Mouse (Mus musculus): ENCODE measurements at regions not wholly inside any gene's neighbourhood (a gene's known extent, or its start where the extent isn't known, plus 50 kb on each side); places are given as distances from the start of the nearest gene placed in this dataset.

DNA sequence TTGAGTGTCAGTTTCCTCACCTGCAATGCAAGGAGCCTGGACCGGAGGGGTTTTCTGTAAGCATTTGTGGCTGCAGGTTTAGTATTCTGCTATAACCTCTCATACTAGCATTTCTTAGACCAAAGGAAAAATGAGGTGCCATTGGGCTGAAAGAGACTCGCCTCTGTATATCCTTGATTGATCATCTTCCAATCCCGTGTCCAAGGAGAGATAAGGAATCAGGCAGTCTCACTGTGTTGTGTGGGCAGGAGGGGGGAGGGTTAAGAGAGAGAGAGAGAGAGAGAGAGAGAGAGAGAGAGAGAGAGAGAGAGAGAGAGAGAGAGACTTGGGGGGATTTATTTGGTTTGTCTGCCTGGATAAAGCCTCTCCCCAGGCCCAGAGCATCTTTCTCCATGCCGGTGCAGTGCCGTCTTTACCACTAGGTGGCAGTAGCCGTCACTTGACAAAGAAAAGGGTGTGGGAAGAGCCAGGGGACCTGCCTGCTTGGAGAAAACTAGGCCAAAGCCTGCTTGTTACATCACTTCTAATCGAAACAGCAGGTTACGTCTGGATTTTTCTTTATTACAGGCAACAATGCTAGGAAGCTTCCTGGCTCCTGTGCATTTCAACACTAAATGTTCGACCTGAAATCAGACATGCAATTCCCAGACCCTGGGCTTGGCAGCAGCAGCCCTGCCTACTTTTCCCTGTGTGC, 56.1 kb upstream of the Ces5a start:
- DNase-seq (ENCODE audit: low read depth, low spot score) = peak; percentile 80

DNA sequence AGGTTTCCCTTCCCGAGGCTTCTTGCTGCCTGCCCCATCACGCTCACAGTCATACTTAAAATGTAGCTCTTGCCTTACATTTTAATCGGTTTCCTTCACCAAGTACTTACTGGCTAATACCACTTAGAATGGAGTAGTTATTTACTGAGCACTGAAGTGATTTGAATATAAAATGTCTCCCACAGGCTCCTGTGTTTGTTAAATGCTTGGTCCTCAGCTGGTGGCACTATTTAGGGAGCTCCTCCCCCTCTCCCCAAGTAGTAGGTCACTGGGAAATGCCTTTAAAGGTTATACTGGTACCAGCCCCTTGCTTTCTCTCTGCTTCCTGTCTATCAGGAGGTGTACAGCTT, 56.6 kb upstream of the Ces5a start:
- no peak for DNase-seq (ENCODE audit: low read depth, low spot score)

DNA sequence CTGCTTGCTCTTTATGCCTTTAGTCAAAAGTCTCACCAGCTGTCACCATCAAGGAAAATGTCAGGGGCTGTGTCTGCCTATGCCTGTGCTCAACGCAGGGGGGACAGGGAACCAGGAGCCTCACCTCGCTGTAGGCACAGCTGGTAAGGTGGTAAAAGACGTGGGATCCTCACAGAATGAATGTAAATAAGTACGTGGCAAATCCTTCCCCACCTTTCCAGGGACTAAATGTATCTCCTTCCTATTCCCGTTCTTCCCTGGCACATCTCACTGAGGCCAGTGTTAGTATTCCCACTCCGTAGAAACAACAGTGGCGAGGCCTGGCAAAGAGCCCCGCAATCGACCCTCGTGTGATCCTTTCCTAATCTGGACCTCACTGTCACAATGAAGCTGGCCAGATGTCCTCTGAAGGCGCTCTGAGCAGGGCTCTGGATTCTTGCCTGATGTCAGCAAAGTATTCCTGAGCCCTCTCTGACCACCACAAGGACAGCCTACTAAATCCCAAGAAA, 63.0 kb upstream of the Ces5a start:
- no peak for DNase-seq (ENCODE audit: low read depth, low spot score)

DNA sequence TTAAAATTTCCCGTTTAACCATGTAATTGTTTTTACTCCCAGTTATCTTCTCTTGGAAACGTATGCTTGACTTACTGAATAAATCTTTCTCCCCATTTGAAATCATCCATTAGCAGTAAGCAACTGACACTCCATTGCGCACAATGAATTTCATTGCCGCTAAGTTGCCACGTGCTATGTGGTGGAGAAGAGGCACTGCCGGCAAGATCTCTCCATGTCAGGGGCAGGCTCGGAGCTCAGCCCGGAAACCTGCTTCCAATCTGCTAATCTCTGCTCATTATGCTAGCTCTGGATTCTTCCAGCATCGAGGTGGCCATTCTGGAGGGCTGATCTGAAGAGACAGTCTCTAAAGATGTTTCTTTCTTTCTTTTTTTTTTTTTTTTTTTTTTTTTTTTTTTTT, 63.7 kb upstream of the Ces5a start:
- no peak for DNase-seq (ENCODE audit: low read depth, low spot score)

DNA sequence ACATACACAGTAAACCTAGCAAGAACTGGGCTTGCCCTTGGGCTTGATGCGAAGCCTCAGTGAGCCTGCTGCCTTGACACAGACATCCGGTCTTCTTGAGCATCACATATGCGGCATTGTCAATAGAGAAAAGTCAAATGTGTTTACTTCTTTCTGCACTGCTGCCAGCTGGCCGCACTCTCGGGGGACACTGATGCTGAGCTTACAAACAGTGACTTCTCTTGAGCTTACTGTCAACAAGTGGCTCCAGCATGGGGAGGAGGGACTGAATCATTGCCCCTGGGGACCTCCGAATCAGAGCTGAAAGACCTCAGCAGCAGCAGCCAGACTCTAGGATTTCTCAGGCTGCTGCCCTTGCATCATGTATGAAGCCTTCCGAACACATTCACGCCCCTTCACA, 64.1 kb upstream of the Ces5a start:
- DNase-seq (ENCODE audit: low read depth, low spot score) = no peak

DNA sequence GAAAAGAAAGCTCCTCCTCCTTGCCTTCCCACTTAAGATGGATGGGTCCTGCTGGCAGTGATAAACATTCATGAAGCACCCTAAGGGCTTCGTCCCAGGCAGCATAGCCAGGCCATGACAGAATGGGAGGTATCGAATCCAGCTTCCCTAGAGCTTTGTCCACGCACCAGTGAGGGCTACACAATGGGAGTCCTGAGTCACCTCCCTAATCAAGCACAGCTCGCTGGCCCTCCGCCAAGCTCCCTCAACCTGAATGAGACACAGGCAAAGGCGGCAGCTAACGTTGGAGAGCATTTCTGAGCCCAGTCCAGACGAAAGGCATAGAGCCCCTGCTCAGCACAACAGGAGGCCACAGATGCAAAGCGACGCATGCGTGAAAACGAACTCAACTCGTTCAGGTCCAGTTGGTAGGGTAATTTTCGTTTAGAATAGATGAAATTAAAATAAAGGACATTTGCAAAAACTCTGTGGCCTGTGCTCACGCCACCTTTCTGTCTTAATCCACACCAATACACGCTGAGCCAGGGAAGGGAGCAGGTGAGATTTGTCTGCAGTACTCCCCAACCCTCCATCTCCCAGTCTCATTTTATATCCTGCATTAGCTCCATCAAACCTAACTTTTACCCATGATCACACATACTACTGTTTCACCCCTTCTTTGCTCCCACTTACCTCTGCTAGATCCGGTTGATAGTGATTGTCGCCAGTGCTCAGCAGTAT, 91.3 kb upstream of the Ces5a start:
- no peak for DNase-seq (ENCODE audit: low read depth, low spot score)

DNA sequence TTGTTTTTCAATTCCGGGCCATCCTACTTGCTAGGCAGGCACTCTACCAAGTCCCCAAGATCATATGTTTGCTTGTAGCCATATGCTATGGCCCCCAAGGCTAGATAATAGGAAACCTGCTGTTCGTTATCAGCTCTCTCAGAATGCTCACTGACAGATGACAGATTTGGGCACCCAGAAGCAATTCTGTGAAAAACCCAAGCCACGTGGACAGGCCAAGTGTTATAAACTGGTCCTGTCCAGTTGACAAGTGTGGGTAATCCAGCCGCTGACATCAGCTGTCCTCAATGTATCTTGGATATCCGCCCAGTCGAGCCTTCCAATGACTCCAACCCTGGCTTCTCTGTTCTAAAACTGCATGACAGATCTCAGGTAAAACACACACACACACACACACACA, 92.0 kb upstream of the Ces5a start:
- no peak for DNase-seq (ENCODE audit: low read depth, low spot score)

DNA sequence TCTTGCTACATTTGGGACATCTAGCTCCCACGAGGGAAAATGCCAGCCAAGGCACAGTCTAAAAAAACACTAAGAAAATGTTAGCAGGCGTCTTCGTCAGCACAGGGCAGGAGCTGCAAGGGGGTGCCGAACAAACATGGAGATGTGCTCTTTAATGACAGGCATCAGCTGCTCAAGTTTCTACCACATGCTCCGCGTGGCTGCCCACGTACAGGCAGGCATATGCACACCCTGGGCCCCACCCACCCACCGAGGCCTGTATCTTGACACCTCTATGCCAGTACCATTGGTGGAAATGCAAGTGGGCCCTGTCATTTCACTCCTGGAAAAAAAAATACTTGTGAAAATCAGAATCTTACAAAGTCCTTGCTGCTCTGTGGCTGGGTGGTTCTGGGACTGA, 97.3 kb upstream of the Ces5a start:
- no peak for DNase-seq (ENCODE audit: low read depth, low spot score)

DNA sequence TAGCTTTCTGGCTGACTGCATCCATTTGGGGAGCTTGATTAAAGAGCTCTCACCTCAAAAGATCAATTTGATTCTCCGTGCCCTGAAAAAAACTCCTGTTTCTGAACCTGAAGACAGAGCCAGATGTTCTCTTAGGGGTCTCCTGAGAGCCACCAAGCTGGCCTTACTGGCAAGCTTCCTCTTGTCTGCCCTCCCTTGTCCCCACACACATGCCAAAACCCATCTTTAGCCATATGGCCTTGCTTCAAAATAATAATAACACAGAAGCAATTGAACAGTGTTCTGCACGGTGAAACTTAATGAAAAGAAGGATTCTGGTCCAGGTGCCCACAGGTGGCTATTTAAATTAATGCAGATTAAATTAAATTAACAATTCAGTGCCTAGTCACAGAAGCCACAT, 107.1 kb upstream of the Ces5a start:
- no peak for DNase-seq (ENCODE audit: low read depth, low spot score)

DNA sequence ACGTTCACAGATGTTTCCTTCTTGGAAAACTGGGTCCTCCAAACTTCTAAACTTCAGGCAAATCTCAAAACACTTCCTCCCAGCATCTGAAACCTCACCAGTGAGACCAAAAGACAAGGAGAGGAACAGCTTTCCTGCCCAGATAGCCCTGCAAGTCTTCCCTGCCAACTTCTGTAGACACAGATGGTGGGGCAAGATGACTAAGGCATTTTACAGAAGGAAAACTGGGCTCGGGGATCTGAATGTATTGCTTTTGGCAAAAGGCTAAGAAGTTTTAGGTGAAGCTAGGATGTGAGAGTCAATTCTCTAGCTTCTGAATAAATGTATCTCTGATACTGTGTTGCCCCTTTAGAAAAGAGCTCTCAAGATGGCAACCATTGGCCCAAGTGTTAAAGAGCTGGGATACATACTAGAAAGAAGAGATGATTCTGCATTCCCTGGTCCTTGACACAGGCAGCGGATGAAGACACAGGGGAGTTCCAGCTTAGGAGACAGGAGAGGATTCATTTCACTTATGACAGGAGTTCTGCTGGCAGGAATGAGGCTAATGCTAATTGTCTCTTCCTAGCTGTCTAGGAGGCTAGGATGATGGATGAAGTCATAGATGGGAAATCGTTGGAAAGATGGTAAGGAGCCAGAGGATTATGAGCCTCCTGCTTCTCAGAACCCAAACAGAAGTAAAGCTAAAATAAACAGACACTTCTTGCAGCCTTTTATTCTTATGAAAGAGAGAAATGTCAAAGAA, 108.0 kb upstream of the Ces5a start:
- DNase-seq (ENCODE audit: low read depth, low spot score) = no peak

DNA sequence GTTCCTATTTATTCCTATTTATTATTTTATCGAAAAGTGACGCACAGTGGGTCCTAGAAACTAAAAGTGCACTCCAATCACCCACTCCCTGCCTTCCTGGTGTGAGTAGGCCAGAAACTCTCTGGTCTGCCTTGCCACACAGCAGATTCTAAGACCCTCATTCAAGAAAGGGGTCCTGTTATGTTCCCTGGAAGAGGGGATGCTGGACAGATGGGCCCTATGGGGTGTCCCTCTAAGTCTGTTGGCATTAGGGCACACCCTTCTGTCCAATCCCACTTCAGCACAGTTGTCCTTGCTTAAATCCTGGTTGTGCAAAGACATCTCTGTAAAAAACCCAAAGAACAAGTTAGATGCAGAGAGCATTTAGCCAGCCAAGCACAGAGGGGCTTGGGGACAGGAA, 117.8 kb upstream of the Ces5a start:
- no peak for DNase-seq (ENCODE audit: low read depth, low spot score)

DNA sequence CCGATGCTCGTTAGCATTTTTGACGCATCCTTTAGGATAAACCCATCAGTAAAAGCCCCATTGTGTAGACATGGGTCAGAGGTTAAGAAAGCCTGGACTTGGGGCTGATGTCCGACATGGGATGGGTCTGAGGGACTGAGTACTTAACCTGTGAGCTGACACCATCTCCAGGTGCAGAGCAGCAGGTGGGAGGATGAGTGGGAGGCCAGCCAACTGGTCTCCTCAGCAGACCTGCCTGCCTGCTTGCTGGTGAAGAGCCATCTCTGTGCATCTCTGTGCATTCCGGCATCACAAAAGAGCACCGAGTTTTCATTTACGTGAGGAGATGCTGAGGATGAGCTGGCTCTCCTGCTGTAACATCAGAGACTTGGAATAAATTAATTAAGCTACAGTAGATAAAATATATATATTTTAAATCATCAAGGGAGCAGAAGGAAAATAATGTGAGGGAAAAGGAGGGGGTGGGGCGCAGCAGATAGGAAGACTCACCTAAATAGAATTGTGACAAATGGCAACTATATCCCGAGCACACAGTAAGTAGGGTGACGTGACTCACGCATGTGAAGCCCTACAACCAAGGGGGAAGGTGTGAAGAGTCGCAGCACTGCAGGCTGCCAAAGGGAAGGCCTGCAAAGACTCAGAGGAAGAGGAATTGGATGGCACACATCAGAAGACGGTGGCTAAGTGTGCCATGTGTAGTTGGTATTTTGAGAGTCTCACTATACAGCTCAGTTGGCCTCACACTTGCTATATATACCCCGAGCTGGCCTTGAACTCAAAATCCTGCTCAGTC, 118.5 kb upstream of the Ces5a start:
- DNase-seq (ENCODE audit: low read depth, low spot score) = no peak

DNA sequence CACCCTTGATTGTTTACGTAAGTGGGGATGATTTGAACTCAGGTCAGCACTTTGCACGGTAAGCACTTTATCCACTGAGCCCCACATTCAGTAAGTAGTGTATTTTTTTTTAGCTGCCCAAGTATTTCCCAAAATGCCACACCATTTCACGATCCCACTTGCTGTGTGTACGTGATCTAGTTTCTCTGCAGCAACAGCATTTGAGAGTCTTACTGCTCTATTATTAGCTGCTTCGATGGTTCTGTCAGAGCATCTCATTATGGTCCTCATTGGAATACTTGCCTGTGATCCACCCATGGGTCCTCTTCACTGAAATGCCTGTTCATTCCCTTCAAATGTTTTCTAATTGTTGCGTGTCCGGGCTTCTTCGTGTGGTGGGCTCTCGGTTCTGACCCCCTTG, 120.1 kb upstream of the Ces5a start:
- no peak for DNase-seq (ENCODE audit: low read depth, low spot score)

DNA sequence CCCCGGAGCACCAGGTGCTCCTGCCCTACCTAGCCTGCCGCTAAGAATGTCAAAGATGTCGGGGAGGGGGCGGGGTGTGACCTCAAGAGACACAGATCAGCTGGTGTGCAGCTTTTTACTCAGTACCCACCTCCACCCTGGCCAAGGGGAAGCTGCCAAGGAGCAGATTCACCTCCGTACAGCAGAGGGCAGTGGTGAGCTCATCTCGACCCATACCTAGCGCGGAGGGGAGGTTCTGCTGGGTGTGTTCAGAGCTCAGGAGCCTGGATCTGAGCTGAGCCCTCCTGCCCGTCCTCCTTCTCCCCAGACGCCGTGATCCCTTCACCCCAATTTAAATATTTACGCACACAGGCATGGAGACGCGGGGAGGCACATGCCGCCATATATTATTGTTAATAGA, 126.1 kb upstream of the Ces5a start:
- DNase-seq (ENCODE audit: low read depth, low spot score) = peak; percentile 60

DNA sequence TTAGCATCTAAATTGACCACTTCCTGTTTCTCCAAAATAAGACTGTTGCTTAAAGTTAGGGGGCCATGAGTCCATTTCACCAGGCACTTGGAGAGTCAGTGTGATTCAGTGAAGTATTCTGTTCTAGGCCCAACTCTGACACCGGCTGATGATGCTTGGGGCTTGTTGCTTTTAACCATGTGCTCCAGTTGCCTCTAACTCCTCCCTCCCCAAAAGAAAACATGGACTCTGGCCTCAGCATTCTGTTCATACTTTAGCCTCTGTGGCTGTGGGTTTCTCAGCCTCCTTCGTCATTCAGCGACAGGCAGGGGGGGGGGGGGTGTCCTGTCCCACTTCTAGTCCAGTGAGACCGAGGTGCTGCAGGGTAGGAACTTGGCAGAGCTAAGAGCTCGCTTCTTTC, 126.6 kb upstream of the Ces5a start:
- DNase-seq (ENCODE audit: low read depth, low spot score) = no peak

DNA sequence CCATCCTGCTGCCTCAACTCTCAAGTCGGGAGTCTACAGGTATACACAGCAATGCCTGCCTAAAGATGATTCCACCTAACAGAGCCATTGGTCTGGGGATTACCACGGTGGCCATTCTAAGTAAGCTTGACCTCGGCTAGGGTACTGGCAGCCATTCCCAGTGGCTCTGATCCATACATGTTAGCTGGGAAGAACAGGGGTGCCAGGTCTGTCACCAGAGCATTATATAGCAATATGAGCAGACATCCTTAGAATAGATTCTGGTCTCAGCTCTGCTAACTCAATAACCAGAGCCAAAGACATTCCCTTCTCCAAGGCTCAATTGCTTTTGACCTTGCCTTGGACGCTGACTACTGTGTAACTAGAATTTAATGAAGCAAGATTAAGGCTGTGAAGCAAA, 128.2 kb upstream of the Ces5a start:
- DNase-seq (ENCODE audit: low read depth, low spot score) = no peak

DNA sequence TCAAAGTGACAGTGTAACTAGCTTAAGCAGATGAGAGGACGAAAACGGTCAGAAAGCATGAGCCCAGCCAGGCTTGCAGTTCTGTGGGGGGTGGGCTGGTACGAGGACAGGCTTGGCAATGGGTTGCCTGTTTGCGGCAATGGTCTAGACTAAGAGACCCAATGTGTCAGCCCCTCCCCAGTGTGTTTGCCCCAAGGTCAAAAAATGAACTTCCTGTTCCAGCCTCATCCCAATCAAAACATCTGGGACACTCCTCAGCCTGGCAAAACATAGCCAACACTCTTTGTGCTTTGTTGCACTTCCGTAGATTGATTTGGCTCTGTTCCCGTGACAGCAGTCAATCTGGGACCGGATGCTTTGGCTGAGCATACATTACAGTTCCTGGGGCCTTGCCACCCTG, 132.7 kb upstream of the Ces5a start:
- DNase-seq (ENCODE audit: low read depth, low spot score) = no peak

DNA sequence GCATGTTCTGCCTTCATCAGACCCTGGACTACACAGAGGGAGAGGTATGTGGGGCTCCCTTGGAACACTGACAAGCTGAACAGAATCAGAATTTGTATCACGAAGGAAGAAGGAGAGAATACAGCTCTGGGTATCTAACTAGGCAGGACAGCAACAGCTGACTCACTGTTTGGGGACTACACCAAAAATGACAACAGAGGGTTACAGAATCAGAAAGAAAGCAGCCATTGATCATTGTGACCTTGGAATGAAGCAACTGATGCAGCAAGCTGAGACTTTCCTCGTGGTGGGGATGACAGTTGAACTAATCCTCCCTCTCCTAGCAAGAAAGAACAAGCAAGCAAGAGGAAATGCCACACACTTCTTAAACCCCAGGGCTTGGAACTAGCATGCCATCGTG, 135.0 kb upstream of the Gnao1 start:
- DNase-seq (ENCODE audit: low read depth, low spot score) = no peak

DNA sequence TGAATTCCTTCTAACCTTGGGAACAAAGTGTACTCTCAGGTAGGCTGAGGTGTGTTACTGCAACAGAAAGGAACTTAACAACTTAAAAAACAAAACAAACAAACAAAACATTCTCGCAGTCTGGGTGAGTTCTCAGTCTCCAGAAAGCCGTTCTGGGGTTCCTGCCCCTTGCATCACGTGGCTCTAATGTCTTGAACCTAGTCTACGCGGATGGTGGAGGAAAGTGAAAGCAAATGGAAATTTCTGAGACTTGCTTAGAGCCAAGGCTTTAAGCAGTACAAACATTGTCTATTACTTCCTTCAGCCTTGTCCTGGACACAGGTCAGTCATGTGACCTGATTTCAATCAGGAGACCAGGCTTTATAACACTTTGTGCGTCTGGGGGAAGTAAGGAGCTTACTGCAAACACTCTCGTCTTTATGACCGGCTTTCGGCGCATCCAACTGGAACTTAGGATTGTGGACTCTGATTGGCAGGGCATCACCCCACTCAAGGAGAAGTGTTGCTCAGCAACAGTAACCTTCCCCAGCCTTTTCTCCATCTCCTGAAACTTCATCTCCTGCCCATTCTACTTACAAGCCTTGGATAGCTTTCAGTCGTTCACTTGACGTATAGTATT, 125.9 kb upstream of the Gnao1 start:
- no peak for DNase-seq (ENCODE audit: low read depth, low spot score)

DNA sequence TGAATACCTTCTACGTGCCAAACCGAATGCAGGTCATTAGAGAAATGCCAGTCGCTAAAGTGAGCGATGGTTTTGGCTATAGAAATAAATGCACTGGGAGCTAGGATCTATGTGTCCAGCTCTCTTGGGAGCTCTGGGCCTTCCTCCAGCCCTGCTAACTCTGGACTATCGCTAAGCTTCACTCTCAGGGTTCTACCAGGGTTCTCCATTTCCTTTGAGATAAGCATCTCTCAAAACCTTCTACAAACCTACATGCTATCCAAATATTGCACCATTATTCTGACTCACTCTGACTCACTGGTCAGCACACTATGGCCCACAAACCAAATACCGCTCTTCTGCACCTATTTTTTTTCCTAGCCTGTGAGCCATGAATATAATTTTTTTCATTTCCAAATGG, 125.4 kb upstream of the Gnao1 start:
- DNase-seq (ENCODE audit: low read depth, low spot score) = no peak

DNA sequence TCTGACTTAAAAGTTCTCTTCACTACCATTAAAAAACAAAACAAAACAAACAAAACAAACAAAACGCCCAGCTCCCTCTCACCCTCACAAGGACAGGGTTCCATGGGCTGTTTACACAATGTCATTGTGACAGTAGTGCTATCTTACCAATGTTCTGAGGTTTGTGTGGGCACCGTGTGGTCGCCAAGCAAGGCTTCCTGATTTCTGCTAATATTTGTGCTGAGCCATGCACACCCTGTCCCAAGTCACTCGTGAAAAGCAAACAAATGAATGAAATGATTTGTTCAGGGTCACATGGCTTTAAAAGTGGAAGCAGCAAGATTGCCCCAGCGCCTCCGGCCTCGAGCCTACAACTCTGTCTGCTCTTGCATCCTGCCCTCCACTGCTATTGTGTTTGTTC, 120.9 kb upstream of the Gnao1 start:
- no peak for DNase-seq (ENCODE audit: low read depth, low spot score)

Data from brain, embryonic 18.5 days (tissue).